Mouse (Mus musculus) heart, embryonic 12.5 days (tissue): ENCODE measurements around the gene Mrtfa. TPM values are rescaled to one million over a fixed set of nuclear protein-coding genes. Genes with fewer than 3 reads are reported as not detected.

Experiments
- ATAC-seq: fragments of 200-750 bp; cut with Nextera tagmentation; 2 replicates; pipeline ENCODE4 v1.8.0; 2017; ENCODE audit warnings: moderate TSS enrichment, moderate library complexity; ENCODE audit not compliant: insufficient number of reproducible peaks, low FRiP score
- H3K27ac ChIP-seq: fragments of 300-500 bp; sonication (generic); 2 replicates; pipeline ENCODE4 v1.5.1; 2016; ENCODE audit warnings: mild to moderate bottlenecking, moderate library complexity; ENCODE audit not compliant: poor library complexity, severe bottlenecking
- H3K27me3 ChIP-seq: fragments of 300-500 bp; sonication (generic); replicated peaks from 2 replicates; pipeline ENCODE4 v1.6.1; 2016; ENCODE audit warnings: mild to moderate bottlenecking, moderate library complexity
- H3K36me3 ChIP-seq: fragments of 300-500 bp; sonication (generic); 2 replicates; pipeline ENCODE4 v1.6.1; 2016; ENCODE audit warnings: mild to moderate bottlenecking, moderate library complexity
- H3K4me1 ChIP-seq: fragments of 300-500 bp; sonication (generic); replicated peaks from 2 replicates; pipeline ENCODE4 v1.6.1; 2016; ENCODE audit warnings: mild to moderate bottlenecking
- H3K4me2 ChIP-seq: fragments of 300-500 bp; sonication (generic); 2 replicates; pipeline ENCODE4 v1.6.1; 2016; ENCODE audit warnings: mild to moderate bottlenecking, moderate library complexity
- H3K4me3 ChIP-seq: fragments of 300-500 bp; sonication (generic); 2 replicates; pipeline ENCODE4 v1.5.1; 2016; ENCODE audit warnings: mild to moderate bottlenecking
- H3K9ac ChIP-seq: fragments of 300-500 bp; sonication (generic); 2 replicates; pipeline ENCODE4 v1.6.1; 2016; ENCODE audit warnings: mild to moderate bottlenecking, moderate library complexity
- H3K9me3 ChIP-seq: fragments of 300-500 bp; sonication (generic); replicated peaks from 2 replicates; pipeline ENCODE4 v1.6.1; 2016; ENCODE audit warnings: mild to moderate bottlenecking, moderate library complexity
- WGBS: fragments of 180-500 bp; shearing (Covaris S2); methylation state at CpG from one replicate; pipeline ENCODE4 v1.1.7; 2016; 5-methylcytosine and 5-hydroxymethylcytosine counted together
- polyA plus RNA-seq: library from polyadenylated mRNA; unstranded; fragments of >200 nt; fragmentation: Nextera tagmentation; extraction: Ambion mirVana; gene quantifications from 2 replicates; pipeline ENCODE4 v1.2.1, GENCODE M21; 2016

The Mrtfa gene
- polyA plus RNA-seq, 1 experiment from 2014 or later = 19.4 TPM

GRCm38 (mm10) chr15:81027378-81028173 lies 163.0 kb downstream of the Mrtfa start:
- peak; percentile 70; the same call in 1 of the 2 replicates for ATAC-seq
- peak overlapping the region; percentile 15; the same call in 1 of the 2 replicates for H3K4me2 ChIP-seq
- peaks cover 23% of the 10 kb centered on the region for H3K4me1 ChIP-seq
- WGBS = 12% methylated on average over 8 of the region's 8 CpGs
- no peaks in the 10 kb centered on the region for H3K9me3 ChIP-seq
- H3K27ac ChIP-seq = peak overlapping the region; percentile 14; the same call in 1 of the 2 replicates
- H3K36me3 ChIP-seq = 0 out of 2 replicates have a peak, but pooled peaks cover 3% of the 10 kb centered on the region
- H3K27me3 ChIP-seq = no peaks in the 10 kb centered on the region
- H3K9ac ChIP-seq = peak overlapping the region; percentile 29; the same call in 1 of the 2 replicates
- H3K4me3 ChIP-seq = no peak overlapping the region

- no peak for ATAC-seq
- Histone ChIP-seq H3K27me3 (no peaks in the 10 kb centered on the region), H3K9ac (no peak overlapping the region), H3K4me2 (no peak overlapping the region), H3K9me3 (no peaks in the 10 kb centered on the region), H3K36me3 (peaks cover 10% of the 10 kb centered on the region; the same call in 1 of the 2 replicates), H3K4me3 (no peak overlapping the region), H3K4me1 (peaks cover 23% of the 10 kb centered on the region), H3K27ac (peak overlapping the region; percentile 14; the same call in 1 of the 2 replicates)
- 54% methylated on average over 5 of the region's 5 CpGs for WGBS
These were observed 163.7 kb downstream of the Mrtfa start for GRCm38 (mm10) chr15:81026901-81027300.

- Histone ChIP-seq H3K36me3 (peaks cover 39% of the 10 kb centered on the region), H3K27ac (no peak overlapping the region), H3K4me1 (peaks cover 23% of the 10 kb centered on the region), H3K4me3 (no peak overlapping the region), H3K4me2 (no peak overlapping the region), H3K27me3 (no peaks in the 10 kb centered on the region), H3K9ac (no peak overlapping the region), H3K9me3 (no peaks in the 10 kb centered on the region)
- ATAC-seq = no peak
- WGBS = 94% methylated on average over 9 of the region's 9 CpGs
These were observed 166.7 kb downstream of the Mrtfa start for GRCm38 (mm10) chr15:81023842-81024241.

GRCm38 (mm10) chr15:81022437-81022836 lies 168.1 kb downstream of the Mrtfa start:
- peaks cover 16% of the 10 kb centered on the region for H3K4me1 ChIP-seq
- H3K27me3 ChIP-seq = no peaks in the 10 kb centered on the region
- no peaks in the 10 kb centered on the region for H3K9me3 ChIP-seq
- no peak overlapping the region for H3K4me3 ChIP-seq
- no peak overlapping the region for H3K9ac ChIP-seq
- ATAC-seq = no peak
- no peak overlapping the region for H3K4me2 ChIP-seq
- peaks cover 51% of the 10 kb centered on the region for H3K36me3 ChIP-seq
- 79% methylated on average over 7 of the region's 7 CpGs for WGBS
- no peak overlapping the region for H3K27ac ChIP-seq

GRCm38 (mm10) chr15:81021377-81021776 lies 169.2 kb downstream of the Mrtfa start:
- peaks cover 5% of the 10 kb centered on the region; the same call in 1 of the 2 replicates for H3K4me1 ChIP-seq
- H3K9ac ChIP-seq = 0 out of 2 replicates have a peak overlapping the region, but pooled peaks have one; percentile 9
- ATAC-seq = no peak
- H3K4me2 ChIP-seq = no peak overlapping the region
- H3K4me3 ChIP-seq = no peak overlapping the region
- no peaks in the 10 kb centered on the region for H3K27me3 ChIP-seq
- no peaks in the 10 kb centered on the region for H3K9me3 ChIP-seq
- H3K36me3 ChIP-seq = peaks cover 62% of the 10 kb centered on the region
- WGBS = 59% methylated on average over 6 of the region's 6 CpGs
- no peak overlapping the region for H3K27ac ChIP-seq

GRCm38 (mm10) chr15:81017308-81017707 lies 173.2 kb downstream of the Mrtfa start:
- Histone ChIP-seq H3K27me3 (no peaks in the 10 kb centered on the region), H3K4me3 (no peak overlapping the region), H3K27ac (no peak overlapping the region), H3K9me3 (no peaks in the 10 kb centered on the region), H3K9ac (no peak overlapping the region), H3K4me1 (no peaks in the 10 kb centered on the region), H3K4me2 (no peak overlapping the region), H3K36me3 (peaks cover 94% of the 10 kb centered on the region)
- no peak for ATAC-seq
- WGBS = 88% methylated on average over 7 of the region's 7 CpGs

- no peak for ATAC-seq
- H3K4me2 ChIP-seq = no peak overlapping the region
- no peaks in the 10 kb centered on the region for H3K9me3 ChIP-seq
- H3K4me3 ChIP-seq = no peak overlapping the region
- H3K4me1 ChIP-seq = no peaks in the 10 kb centered on the region
- peaks cover 94% of the 10 kb centered on the region for H3K36me3 ChIP-seq
- 82% methylated on average over 10 of the region's 10 CpGs for WGBS
- H3K27ac ChIP-seq = no peak overlapping the region
- no peak overlapping the region for H3K9ac ChIP-seq
- no peaks in the 10 kb centered on the region for H3K27me3 ChIP-seq
These were observed 174.1 kb downstream of the Mrtfa start for GRCm38 (mm10) chr15:81016488-81016887.

- Histone ChIP-seq H3K36me3 (peaks cover 95% of the 10 kb centered on the region), H3K9ac (no peak overlapping the region), H3K9me3 (no peaks in the 10 kb centered on the region), H3K4me1 (no peaks in the 10 kb centered on the region), H3K4me3 (no peak overlapping the region), H3K27ac (no peak overlapping the region), H3K4me2 (no peak overlapping the region), H3K27me3 (no peaks in the 10 kb centered on the region)
- 79% methylated on average over 5 of the region's 5 CpGs for WGBS
- no peak for ATAC-seq
These were observed 175.4 kb downstream of the Mrtfa start for GRCm38 (mm10) chr15:81015068-81015744.

GRCm38 (mm10) chr15:81013186-81013585 lies 177.4 kb downstream of the Mrtfa start:
- Histone ChIP-seq H3K4me2 (no peak overlapping the region), H3K27ac (no peak overlapping the region), H3K4me1 (no peaks in the 10 kb centered on the region), H3K36me3 (peaks cover 92% of the 10 kb centered on the region), H3K4me3 (no peak overlapping the region), H3K9me3 (no peaks in the 10 kb centered on the region), H3K9ac (no peak overlapping the region), H3K27me3 (no peaks in the 10 kb centered on the region)
- no peak for ATAC-seq
- 78% methylated on average over 7 of the region's 7 CpGs for WGBS

- Histone ChIP-seq H3K27me3 (no peaks in the 10 kb centered on the region), H3K9me3 (no peaks in the 10 kb centered on the region), H3K27ac (no peak overlapping the region), H3K4me3 (no peak overlapping the region), H3K4me2 (no peak overlapping the region), H3K4me1 (no peaks in the 10 kb centered on the region), H3K36me3 (peaks cover 91% of the 10 kb centered on the region), H3K9ac (no peak overlapping the region)
- 88% methylated on average over 4 of the region's 4 CpGs for WGBS
- ATAC-seq = no peak
These were observed 178.2 kb downstream of the Mrtfa start for GRCm38 (mm10) chr15:81012359-81012758.

GRCm38 (mm10) chr15:81011523-81011922 lies 179.0 kb downstream of the Mrtfa start:
- 57% methylated on average over 3 of the region's 3 CpGs for WGBS
- H3K4me3 ChIP-seq = no peak overlapping the region
- no peaks in the 10 kb centered on the region for H3K9me3 ChIP-seq
- H3K27ac ChIP-seq = no peak overlapping the region
- no peak overlapping the region for H3K4me2 ChIP-seq
- no peak for ATAC-seq
- H3K9ac ChIP-seq = no peak overlapping the region
- H3K4me1 ChIP-seq = no peaks in the 10 kb centered on the region
- no peaks in the 10 kb centered on the region for H3K27me3 ChIP-seq
- peaks cover 90% of the 10 kb centered on the region for H3K36me3 ChIP-seq
